Mouse (Mus musculus) lung, embryonic 16.5 days (tissue): ENCODE results near the gene Trim47. TPM values are rescaled to one million over a fixed set of nuclear protein-coding genes. Genes with fewer than 3 reads are reported as not detected.
A peak's percentile ranks its signal among the peaks of the same experiment; 100 is the strongest.
"Not testable (repeated sequence)": the region's sequence is repeated elsewhere in the genome, so short reads cannot be mapped to it uniquely, and the experiment has no call there.

Experiments used
- ATAC-seq: fragments of 200-750 bp; cut with Nextera tagmentation; 2 replicates; pipeline ENCODE4 v1.8.0; 2017; ENCODE audit warnings: low read depth, mild to moderate bottlenecking, moderate library complexity
- H3K27ac ChIP-seq: fragments of 300-500 bp; sonication (generic); 2 replicates; pipeline ENCODE4 v1.5.1; 2014; ENCODE audit warnings: mild to moderate bottlenecking, control low read depth, low read length
- H3K27me3 ChIP-seq: fragments of 300-500 bp; sonication (generic); 2 replicates; pipeline ENCODE4 v1.6.1; 2014; ENCODE audit warnings: low read depth, low read length, mixed read lengths; ENCODE audit not compliant: control insufficient read depth, insufficient read depth
- H3K36me3 ChIP-seq: fragments of 300-500 bp; sonication (generic); 2 replicates; pipeline ENCODE4 v1.6.1; 2014; ENCODE audit warnings: low read length; ENCODE audit not compliant: control insufficient read depth, insufficient read depth
- H3K4me1 ChIP-seq: fragments of 300-500 bp; sonication (generic); replicated peaks from 2 replicates; pipeline ENCODE4 v1.6.1; 2014; ENCODE audit warnings: low read length, mixed read lengths; ENCODE audit not compliant: control insufficient read depth, insufficient read depth
- H3K4me2 ChIP-seq: fragments of 300-500 bp; sonication (generic); 2 replicates; pipeline ENCODE4 v1.6.1; 2014; ENCODE audit warnings: low read depth, low read length, control low read depth
- H3K4me3 ChIP-seq: fragments of 300-500 bp; sonication (generic); 2 replicates; pipeline ENCODE4 v1.5.1; 2014; ENCODE audit warnings: mild to moderate bottlenecking, low read length, control low read depth
- H3K9ac ChIP-seq: fragments of 300-500 bp; sonication (generic); 2 replicates; pipeline ENCODE4 v1.6.1; 2014; ENCODE audit warnings: low read length, control low read depth
- H3K9me3 ChIP-seq: fragments of 300-500 bp; sonication (generic); 2 replicates; pipeline ENCODE4 v1.6.1; 2016; ENCODE audit warnings: low read length; ENCODE audit not compliant: control insufficient read depth
- WGBS: fragments of 180-500 bp; shearing (Covaris S2); extraction: QIAGEN DNeasy Blood & Tissue Kit; methylation state at CpG from one replicate; pipeline ENCODE4 v1.1.7; 2014; 5-methylcytosine and 5-hydroxymethylcytosine counted together
- polyA plus RNA-seq: library from polyadenylated mRNA; unstranded; fragments of >200 nt; fragmentation: Nextera tagmentation; extraction: Ambion mirVana; gene quantifications from 2 replicates; pipeline ENCODE4 v1.2.1, GENCODE M21; 2015

Gene Trim47
- polyA plus RNA-seq, 1 experiment from 2014 or later: 20.4 TPM

- Histone ChIP-seq H3K4me1 (peaks cover 23% of the 10 kb centered on the region), H3K4me2 (no peak overlapping the region), H3K27ac (no peak overlapping the region), H3K4me3 (no peak overlapping the region), H3K36me3 (no peaks in the 10 kb centered on the region), H3K9ac (no peak overlapping the region), H3K27me3 (no peaks in the 10 kb centered on the region), H3K9me3 (peaks cover 4% of the 10 kb centered on the region)
- 78% methylated on average over 5 of the region's 5 CpGs for WGBS
- no peak for ATAC-seq
These were observed 30.5 kb downstream of the Trim47 start for GRCm38 (mm10) chr11:116096213-116097108.

GRCm38 (mm10) chr11:116095573-116095972, 31.4 kb downstream of the Trim47 start:
- no peaks in the 10 kb centered on the region for H3K36me3 ChIP-seq
- peaks cover 15% of the 10 kb centered on the region for H3K4me1 ChIP-seq
- no peaks in the 10 kb centered on the region for H3K27me3 ChIP-seq
- H3K4me2 ChIP-seq: no peak overlapping the region
- no peak overlapping the region for H3K9ac ChIP-seq
- 52% methylated on average over 3 of the region's 3 CpGs for WGBS
- H3K4me3 ChIP-seq: no peak overlapping the region
- H3K9me3 ChIP-seq: peaks cover 4% of the 10 kb centered on the region
- peak; percentile 51 for ATAC-seq
- H3K27ac ChIP-seq: peak overlapping the region; percentile 54

DNA sequence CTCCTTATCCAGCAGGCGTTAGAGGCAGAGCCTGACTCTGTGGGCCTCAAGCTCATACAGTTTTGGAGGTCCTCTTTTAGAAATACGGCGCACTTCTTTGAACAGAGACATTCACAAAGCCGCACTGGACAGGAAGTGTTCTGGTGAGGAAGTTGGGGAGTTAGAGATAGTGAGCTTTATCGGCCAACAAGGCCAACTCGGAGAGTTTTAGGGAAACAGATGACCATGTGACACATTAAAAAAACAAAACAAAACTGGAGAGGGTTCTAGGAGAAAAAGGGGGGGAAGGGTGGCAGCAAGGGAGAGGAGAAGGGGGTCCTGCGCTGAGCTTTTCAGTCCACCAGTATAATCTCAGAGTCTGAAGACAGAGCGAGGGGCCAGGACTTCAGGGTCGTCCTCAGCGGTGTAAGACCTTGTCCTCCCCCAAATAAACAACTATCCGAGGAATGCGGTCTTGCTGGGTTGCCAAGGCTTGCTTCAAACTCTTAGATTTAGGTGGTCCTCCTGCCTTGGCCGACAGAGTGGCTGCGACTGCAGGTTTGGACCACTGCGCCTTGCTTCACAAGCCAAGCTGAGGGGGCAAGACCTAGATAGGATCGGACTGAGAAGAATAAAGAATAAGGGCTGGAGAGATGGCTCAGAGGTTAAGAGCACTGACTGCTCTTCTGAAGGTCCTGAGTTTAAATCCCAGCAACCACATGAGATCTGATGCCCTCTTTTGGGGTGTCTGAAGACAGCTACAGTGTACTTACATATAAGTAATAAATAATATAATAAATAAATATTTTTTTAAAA, 33.0 kb downstream of the Trim47 start:
- Histone ChIP-seq H3K27ac (peak overlapping the region; percentile 71), H3K36me3 (no peaks in the 10 kb centered on the region), H3K9me3 (peaks cover 4% of the 10 kb centered on the region), H3K4me3 (no peak overlapping the region), H3K27me3 (no peaks in the 10 kb centered on the region), H3K4me2 (no peak overlapping the region), H3K9ac (peak overlapping the region; percentile 13; the same call in 1 of the 2 replicates), H3K4me1 (peaks cover 7% of the 10 kb centered on the region; the same call in 1 of the 2 replicates)
- 32% methylated on average over 16 of the region's 16 CpGs for WGBS
- ATAC-seq: 0 out of 2 replicates have a peak, but pooled peaks have one; percentile 24

- not testable (repeated sequence) for H3K9me3 ChIP-seq, H3K36me3 ChIP-seq, H3K4me2 ChIP-seq, ATAC-seq, H3K9ac ChIP-seq, H3K4me3 ChIP-seq, H3K4me1 ChIP-seq, H3K27ac ChIP-seq, H3K27me3 ChIP-seq
- 88% methylated on average over 6 of the region's 6 CpGs for WGBS
These were observed 34.1 kb downstream of the Trim47 start for GRCm38 (mm10) chr11:116092959-116093358.

GRCm38 (mm10) chr11:116091591-116091990, 35.4 kb downstream of the Trim47 start:
- 87% methylated on average over 6 of the region's 6 CpGs for WGBS
- Histone ChIP-seq H3K4me2 (no peak overlapping the region), H3K36me3 (no peaks in the 10 kb centered on the region), H3K9ac (no peak overlapping the region), H3K4me3 (no peak overlapping the region), H3K9me3 (peaks cover 1% of the 10 kb centered on the region; the same call in 1 of the 2 replicates), H3K27me3 (no peaks in the 10 kb centered on the region), H3K4me1 (peaks cover 9% of the 10 kb centered on the region), H3K27ac (no peak overlapping the region)
- no peak for ATAC-seq

DNA sequence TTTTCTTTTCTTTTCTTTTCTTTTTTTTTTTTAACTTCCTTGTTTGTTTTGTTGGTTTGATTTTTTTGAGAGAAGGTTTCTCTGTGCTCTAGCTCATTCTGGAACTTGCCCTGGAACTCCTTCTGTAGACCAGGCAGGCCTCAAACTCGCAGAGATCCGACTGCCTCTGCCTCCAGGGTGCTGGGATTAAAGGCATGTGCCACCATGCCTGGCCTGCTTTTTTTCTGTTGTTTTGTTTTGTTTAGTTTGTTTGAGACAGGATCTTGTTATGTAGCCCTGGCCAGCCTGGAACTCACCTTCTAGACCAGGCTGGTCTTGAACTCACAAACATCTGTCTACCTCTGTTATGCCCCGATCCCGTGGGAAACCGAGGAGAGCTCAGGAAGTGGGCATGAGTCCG, 37.5 kb downstream of the Trim47 start:
- no peak overlapping the region for H3K4me3 ChIP-seq
- H3K27ac ChIP-seq: no peak overlapping the region
- WGBS: 80% methylated on average over 6 of the region's 6 CpGs
- no peak overlapping the region for H3K4me2 ChIP-seq
- H3K9ac ChIP-seq: no peak overlapping the region
- peaks cover 16% of the 10 kb centered on the region for H3K4me1 ChIP-seq
- H3K27me3 ChIP-seq: no peaks in the 10 kb centered on the region
- H3K9me3 ChIP-seq: no peaks in the 10 kb centered on the region
- no peak for ATAC-seq
- no peaks in the 10 kb centered on the region for H3K36me3 ChIP-seq

- Histone ChIP-seq H3K9ac (no peak overlapping the region), H3K27me3 (no peaks in the 10 kb centered on the region), H3K4me2 (no peak overlapping the region), H3K27ac (no peak overlapping the region), H3K4me3 (no peak overlapping the region), H3K36me3 (no peaks in the 10 kb centered on the region), H3K9me3 (no peaks in the 10 kb centered on the region), H3K4me1 (peaks cover 13% of the 10 kb centered on the region)
- WGBS: 65% methylated on average over 11 of the region's 11 CpGs
- no peak for ATAC-seq
These were observed 38.1 kb downstream of the Trim47 start for GRCm38 (mm10) chr11:116088741-116089394.

DNA sequence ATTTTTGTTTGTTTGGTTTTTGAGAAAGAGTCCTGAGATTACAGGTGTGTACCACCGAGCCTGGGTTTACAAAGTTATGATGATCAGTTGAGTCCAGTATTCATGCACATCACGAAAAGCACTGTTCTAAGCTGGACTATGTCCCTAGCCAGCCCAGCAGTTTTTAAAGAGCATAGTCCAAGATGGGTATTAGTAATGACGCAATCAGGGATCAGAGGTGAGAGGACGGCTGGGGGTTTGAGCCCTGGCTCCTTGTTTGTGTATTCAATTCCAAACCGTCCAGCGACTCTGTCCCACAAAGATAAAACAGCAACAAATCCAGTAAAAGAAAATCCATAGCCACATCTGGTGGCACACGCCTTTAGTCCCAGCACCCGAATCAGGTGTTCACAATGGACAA, 38.8 kb downstream of the Trim47 start:
- Histone ChIP-seq H3K27me3 (no peaks in the 10 kb centered on the region), H3K4me3 (no peak overlapping the region), H3K27ac (no peak overlapping the region), H3K4me1 (peaks cover 12% of the 10 kb centered on the region), H3K9me3 (no peaks in the 10 kb centered on the region), H3K9ac (no peak overlapping the region; the same call in 1 of the 2 replicates), H3K36me3 (peaks cover 6% of the 10 kb centered on the region), H3K4me2 (peak overlapping the region; percentile 70; the same call in 1 of the 2 replicates)
- ATAC-seq: no peak
- 69% methylated on average over 8 of the region's 8 CpGs for WGBS
